Mouse (Mus musculus) hindbrain, postnatal 0 days (tissue): Measurements from ENCODE around the gene Stom. TPM values are rescaled to one million over a fixed set of nuclear protein-coding genes. Genes with fewer than 3 reads are reported as not detected.
A peak's percentile ranks its signal among the peaks of the same experiment; 100 is the strongest.

Experiments
- ATAC-seq: fragments of 200-750 bp; cut with Nextera tagmentation; 2 replicates; pipeline ENCODE4 v1.8.0; 2017; ENCODE audit warnings: mild to moderate bottlenecking, moderate TSS enrichment, moderate library complexity
- DNase-seq: peaks from one replicate; pipeline ENCODE4 v3.0.0-alpha.2; 2015; ENCODE audit warnings: low spot score
- H3K27ac ChIP-seq: fragments of 300-500 bp; sonication (generic); 2 replicates; pipeline ENCODE4 v1.5.1; 2014; ENCODE audit warnings: mild to moderate bottlenecking
- H3K27me3 ChIP-seq: fragments of 300-500 bp; sonication (generic); 2 replicates; pipeline ENCODE4 v1.6.1; 2014; ENCODE audit warnings: low read length, mixed read lengths; ENCODE audit not compliant: insufficient read depth
- H3K36me3 ChIP-seq: fragments of 300-500 bp; sonication (generic); 2 replicates; pipeline ENCODE4 v1.6.1; 2014; ENCODE audit warnings: low read length, mixed read lengths; ENCODE audit not compliant: insufficient read depth
- H3K4me1 ChIP-seq: fragments of 300-500 bp; sonication (generic); 2 replicates; pipeline ENCODE4 v1.6.1; 2014; ENCODE audit warnings: antibody characterized with exemption, low read length, mixed read lengths; ENCODE audit not compliant: insufficient read depth
- H3K4me2 ChIP-seq: fragments of 300-500 bp; sonication (generic); 2 replicates; pipeline ENCODE4 v1.6.1; 2014; ENCODE audit warnings: low read depth, mild to moderate bottlenecking, low read length, moderate library complexity, mixed read lengths
- H3K4me3 ChIP-seq: fragments of 300-500 bp; sonication (generic); 2 replicates; pipeline ENCODE4 v1.5.1; 2014; ENCODE audit warnings: low read length
- H3K9ac ChIP-seq: fragments of 300-500 bp; sonication (generic); replicated peaks from 2 replicates; pipeline ENCODE4 v1.6.1; 2014; ENCODE audit warnings: mild to moderate bottlenecking, low read length, moderate library complexity, mixed read lengths
- H3K9me3 ChIP-seq: fragments of 300-500 bp; sonication (generic); 2 replicates; pipeline ENCODE4 v1.6.1; 2016; ENCODE audit warnings: low read length, mixed read lengths
- CTCF ChIP-seq: IDR thresholded peaks from 2 replicates; pipeline ENCODE4 v1.5.1; 2016; ENCODE audit warnings: antibody characterized with exemption, control low read depth, low read depth
- WGBS: fragments of 180-500 bp; shearing (Covaris S2); extraction: QIAGEN DNeasy Blood & Tissue Kit; methylation state at CpG from one replicate; pipeline ENCODE4 v1.1.7; 2014; 5-methylcytosine and 5-hydroxymethylcytosine counted together
- polyA plus RNA-seq: library from polyadenylated mRNA; unstranded; fragments of >200 nt; fragmentation: Nextera tagmentation; extraction: Ambion mirVana; gene quantifications from 2 replicates; pipeline ENCODE4 v1.2.1, GENCODE M21; 2015
- total RNA-seq: library from RNA; depleted of rRNA; stranded (reverse); fragments of >200 nt; gene quantifications from 2 replicates; pipeline ENCODE4 v1.2.3, GENCODE M21; 2014; rRNA removed

Gene Stom
- total and polyA plus RNA-seq, 2 experiments from 2014 or later = 30.8 to 35.5 TPM

- TF ChIP-seq CTCF = peak; percentile 82
- ATAC-seq (peak; percentile 87), DNase-seq (peak; percentile 86)
- 0 out of 2 replicates have a peak, but pooled peaks cover 3% of the 10 kb centered on the region for H3K4me1 ChIP-seq
- H3K9me3 ChIP-seq = no peaks in the 10 kb centered on the region
- WGBS = 38% methylated on average over 8 of the region's 8 CpGs
- H3K36me3 ChIP-seq = no peaks in the 10 kb centered on the region
- no peaks in the 10 kb centered on the region for H3K27me3 ChIP-seq
- H3K4me2 ChIP-seq = no peak overlapping the region
- no peak overlapping the region for H3K9ac ChIP-seq
- no peak overlapping the region for H3K27ac ChIP-seq
- no peak overlapping the region for H3K4me3 ChIP-seq
Observed at GRCm38 (mm10) chr2:35265296-35265695, 71.5 kb downstream of the Stom start.

GRCm38 (mm10) chr2:35264095-35264494 is 72.7 kb downstream of the Stom start:
- Histone ChIP-seq H3K27me3 (no peaks in the 10 kb centered on the region), H3K9ac (no peak overlapping the region), H3K4me2 (no peak overlapping the region), H3K27ac (no peak overlapping the region), H3K4me3 (no peak overlapping the region), H3K9me3 (no peaks in the 10 kb centered on the region), H3K4me1 (no peaks in the 10 kb centered on the region), H3K36me3 (no peaks in the 10 kb centered on the region)
- ATAC-seq (no peak), DNase-seq (no peak)
- no peak for TF ChIP-seq CTCF
- 75% methylated on average over 1 of the region's 1 CpGs for WGBS

Other genes starting within 250 kb of the Stom start
- gene AI182371, start 235.4 kb downstream of the Stom start, total RNA-seq = 0.29 TPM in 1 of 2 replicates, not detected in the other
- 0.30 and 0.48 TPM in 2 replicates for gene AI182371, start 235.4 kb downstream of the Stom start, polyA plus RNA-seq
- 6.5 and 10.5 TPM in 2 replicates for gene Cntrl, start 227.5 kb downstream of the Stom start, total RNA-seq
- 9.0 and 10.7 TPM in 2 replicates for gene Cntrl, start 227.5 kb downstream of the Stom start, polyA plus RNA-seq
- gene Rab14, start 135.9 kb downstream of the Stom start, total RNA-seq = 65.2 and 79.8 TPM in 2 replicates
- 495 and 511 TPM in 2 replicates for gene Rab14, start 135.9 kb downstream of the Stom start, polyA plus RNA-seq
- 35.4 and 50.1 TPM in 2 replicates for gene Gsn, start 80.6 kb downstream of the Stom start, total RNA-seq
- gene Gsn, start 80.6 kb downstream of the Stom start, polyA plus RNA-seq = 33.8 and 39.4 TPM in 2 replicates
- not detected in 2 replicates for gene 4930568D16Rik, start 30.8 kb upstream of the Stom start, total RNA-seq
- not detected in 2 replicates for gene 4930568D16Rik, start 30.8 kb upstream of the Stom start, polyA plus RNA-seq
- not detected in 2 replicates for gene 4930402F06Rik, start 60.2 kb upstream of the Stom start, total RNA-seq
- gene 4930402F06Rik, start 60.2 kb upstream of the Stom start, polyA plus RNA-seq = not detected in 2 replicates
- gene Ggta1, start 126.3 kb upstream of the Stom start, total RNA-seq = 3.8 and 11.8 TPM in 2 replicates
- 3.2 and 4.7 TPM in 2 replicates for gene Ggta1, start 126.3 kb upstream of the Stom start, polyA plus RNA-seq
- gene Dab2ip, start 221.3 kb upstream of the Stom start, total RNA-seq = 161 and 163 TPM in 2 replicates
- 64.5 and 69.9 TPM in 2 replicates for gene Dab2ip, start 221.3 kb upstream of the Stom start, polyA plus RNA-seq